Mouse (Mus musculus) heart, postnatal 0 days (tissue): ENCODE results near the gene Galnt13. TPM values are rescaled to one million over a fixed set of nuclear protein-coding genes. Genes with fewer than 3 reads are reported as not detected.

Source experiments
- ATAC-seq: fragments of 200-750 bp; cut with Nextera tagmentation; 2 replicates; pipeline ENCODE4 v1.8.0; 2017; ENCODE audit warnings: low read depth, moderate number of reproducible peaks, moderate library complexity; ENCODE audit not compliant: insufficient read depth
- DNase-seq: peaks from one replicate; pipeline ENCODE4 v3.0.0-alpha.2; 2016; ENCODE audit warnings: low spot score
- H3K27ac ChIP-seq: fragments of 300-500 bp; sonication (generic); 2 replicates; pipeline ENCODE4 v1.5.1; 2014; ENCODE audit warnings: low read depth, mild to moderate bottlenecking
- H3K27me3 ChIP-seq: fragments of 300-500 bp; sonication (generic); 2 replicates; pipeline ENCODE4 v1.6.1; 2014; ENCODE audit warnings: low read length, mixed read lengths; ENCODE audit not compliant: control insufficient read depth, insufficient read depth
- H3K36me3 ChIP-seq: fragments of 300-500 bp; sonication (generic); replicated peaks from 2 replicates; pipeline ENCODE4 v1.6.1; 2014; ENCODE audit warnings: low read length, mixed read lengths; ENCODE audit not compliant: control insufficient read depth, insufficient read depth
- H3K4me1 ChIP-seq: fragments of 300-500 bp; sonication (generic); 2 replicates; pipeline ENCODE4 v1.6.1; 2014; ENCODE audit warnings: antibody characterized with exemption; ENCODE audit not compliant: control insufficient read depth, insufficient read depth
- H3K4me2 ChIP-seq: fragments of 300-500 bp; sonication (generic); 2 replicates; pipeline ENCODE4 v1.6.1; 2014; ENCODE audit warnings: low read depth, mild to moderate bottlenecking, low read length, moderate library complexity
- H3K4me3 ChIP-seq: fragments of 300-500 bp; sonication (generic); 2 replicates; pipeline ENCODE4 v1.5.1; 2014; ENCODE audit warnings: low read depth, low read length
- H3K9ac ChIP-seq: fragments of 300-500 bp; sonication (generic); replicated peaks from 2 replicates; pipeline ENCODE4 v1.6.1; 2014; ENCODE audit warnings: low read depth, low read length, mixed read lengths
- H3K9me3 ChIP-seq: fragments of 300-500 bp; sonication (generic); replicated peaks from 2 replicates; pipeline ENCODE4 v1.6.1; 2016; ENCODE audit warnings: low read length; ENCODE audit not compliant: control insufficient read depth
- CTCF ChIP-seq: IDR thresholded peaks from 2 replicates; pipeline ENCODE4 v1.5.1; 2016; ENCODE audit warnings: antibody characterized with exemption, control low read depth, low read depth
- EP300 ChIP-seq: IDR thresholded peaks from 2 replicates; pipeline ENCODE4 v1.6.1; 2016; ENCODE audit warnings: antibody characterized with exemption, low read depth
- WGBS: fragments of 180-500 bp; shearing (Covaris S2); extraction: QIAGEN DNeasy Blood & Tissue Kit; methylation state at CpG from one replicate; pipeline ENCODE4 v1.1.7; 2014; 5-methylcytosine and 5-hydroxymethylcytosine counted together
- polyA plus RNA-seq: library from polyadenylated mRNA; unstranded; fragments of >200 nt; fragmentation: Nextera tagmentation; extraction: Ambion mirVana; gene quantifications from 2 replicates; pipeline ENCODE4 v1.2.1, GENCODE M21; 2015
- total RNA-seq: library from RNA; depleted of rRNA; stranded (reverse); fragments of >200 nt; gene quantifications from 2 replicates; pipeline ENCODE4 v1.2.3, GENCODE M21; 2014; ENCODE audit warnings: low replicate concordance

Galnt13 gene
- total and polyA plus RNA-seq, 2 experiments from 2014 or later: not detected

DNA sequence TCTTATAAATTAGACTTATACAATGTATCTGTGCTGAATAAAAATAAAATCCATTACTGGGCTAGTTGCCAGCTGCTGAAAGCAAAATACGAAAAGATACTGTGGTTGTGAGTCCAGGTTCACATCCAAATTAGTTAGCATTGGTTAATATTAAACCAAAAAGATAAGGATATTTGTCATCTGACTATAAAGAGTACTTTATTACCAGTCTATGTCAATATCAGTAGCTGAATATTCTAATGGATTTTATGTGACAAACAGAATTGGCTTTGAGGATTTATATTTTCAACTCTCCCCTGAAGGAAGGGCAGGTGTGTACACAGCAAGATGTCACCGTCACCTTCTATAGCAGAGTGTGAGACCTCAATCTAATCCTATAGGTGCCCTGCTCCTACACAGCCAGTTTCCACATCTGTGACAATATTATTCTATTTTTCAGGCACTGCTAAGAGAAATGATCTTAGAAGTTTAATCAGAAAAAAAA lies 342.7 kb downstream of the Galnt13 start:
- Histone ChIP-seq H3K36me3 (no peaks in the 10 kb centered on the region), H3K4me3 (no peak overlapping the region), H3K9me3 (no peaks in the 10 kb centered on the region), H3K27me3 (no peaks in the 10 kb centered on the region), H3K27ac (no peak overlapping the region), H3K9ac (no peak overlapping the region), H3K4me2 (no peak overlapping the region), H3K4me1 (no peaks in the 10 kb centered on the region)
- TF ChIP-seq CTCF (no peak), EP300 (no peak)
- DNase-seq (no peak), ATAC-seq (no peak)
- WGBS: 71% methylated on average over 2 of the region's 2 CpGs

- ATAC-seq (no peak), DNase-seq (no peak)
- no peak overlapping the region for H3K4me2 ChIP-seq
- H3K27ac ChIP-seq: no peak overlapping the region
- no peaks in the 10 kb centered on the region for H3K27me3 ChIP-seq
- no peak overlapping the region for H3K4me3 ChIP-seq
- H3K4me1 ChIP-seq: no peaks in the 10 kb centered on the region
- no peaks in the 10 kb centered on the region for H3K36me3 ChIP-seq
- TF ChIP-seq EP300 (no peak), CTCF (no peak)
- WGBS: 63% methylated on average over 2 of the region's 2 CpGs
- no peak overlapping the region for H3K9ac ChIP-seq
- H3K9me3 ChIP-seq: no peaks in the 10 kb centered on the region
These were observed 377.6 kb downstream of the Galnt13 start for GRCm38 (mm10) chr2:54813670-54814256.

DNA sequence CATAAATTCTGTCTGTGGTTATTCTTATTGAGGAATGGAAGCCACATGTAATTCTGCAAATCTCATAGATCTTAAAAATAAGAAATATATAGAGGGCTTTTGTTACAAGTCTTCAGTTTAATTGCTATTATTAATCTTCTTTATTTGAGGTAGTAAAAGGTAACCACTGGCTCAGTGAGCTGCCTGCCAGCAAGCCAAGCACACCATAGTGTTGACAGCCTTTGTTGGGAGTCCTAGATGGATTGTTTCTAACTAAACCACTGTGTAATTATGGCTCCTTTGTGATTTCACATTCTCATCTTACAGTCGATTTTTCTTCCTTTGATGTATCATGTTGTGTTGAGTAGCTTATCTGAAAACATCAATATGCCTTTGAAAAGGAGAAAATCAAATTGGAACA lies 405.1 kb downstream of the Galnt13 start:
- H3K9ac ChIP-seq: no peak overlapping the region
- 28% methylated on average over 1 of the region's 1 CpGs for WGBS
- no peak for DNase-seq
- no peaks in the 10 kb centered on the region for H3K9me3 ChIP-seq
- no peaks in the 10 kb centered on the region for H3K4me1 ChIP-seq
- H3K36me3 ChIP-seq: no peaks in the 10 kb centered on the region
- no peaks in the 10 kb centered on the region for H3K27me3 ChIP-seq
- H3K27ac ChIP-seq: no peak overlapping the region
- no peak for ATAC-seq
- TF ChIP-seq EP300 (no peak), CTCF (no peak)
- H3K4me2 ChIP-seq: no peak overlapping the region
- H3K4me3 ChIP-seq: no peak overlapping the region

DNA sequence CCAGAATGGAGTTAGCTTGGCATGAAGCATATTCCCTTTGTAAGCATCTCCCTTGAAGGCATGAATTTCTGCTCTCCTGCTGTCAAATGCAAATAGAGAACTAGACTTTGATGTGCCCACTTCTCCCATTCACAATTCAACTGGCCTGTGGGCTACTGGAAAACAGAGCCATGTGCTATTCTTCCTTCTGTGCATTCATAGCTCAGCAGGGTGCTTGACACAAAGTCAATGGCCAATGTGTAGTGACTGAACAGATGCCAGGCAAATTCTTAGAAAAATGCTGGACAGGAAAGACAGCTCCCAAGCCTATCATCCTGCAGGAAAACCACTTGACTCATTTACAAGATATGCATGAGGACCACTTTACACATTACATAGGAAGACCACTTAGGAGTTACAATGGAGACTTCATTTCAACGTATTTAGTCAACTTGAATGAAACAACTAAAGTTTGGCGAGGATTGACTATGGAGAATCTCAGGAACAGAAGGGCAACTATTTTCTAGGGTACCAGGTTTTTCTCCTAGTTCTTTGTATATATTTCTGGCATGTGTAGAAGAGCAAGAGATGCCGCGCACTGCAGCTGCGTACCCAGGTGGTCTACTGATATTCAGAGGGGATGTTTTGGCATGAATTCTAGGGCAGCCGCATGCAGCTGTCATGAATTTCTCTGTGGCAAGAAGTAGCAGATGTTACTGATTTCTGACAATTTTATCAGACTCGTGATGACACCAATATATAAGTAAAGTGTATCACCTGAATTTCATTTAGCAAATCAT lies 470.4 kb downstream of the Galnt13 start:
- Histone ChIP-seq H3K9ac (no peak overlapping the region), H3K27me3 (no peaks in the 10 kb centered on the region), H3K4me3 (no peak overlapping the region), H3K4me1 (no peaks in the 10 kb centered on the region), H3K36me3 (no peaks in the 10 kb centered on the region), H3K9me3 (no peaks in the 10 kb centered on the region), H3K4me2 (no peak overlapping the region), H3K27ac (no peak overlapping the region)
- DNase-seq (no peak), ATAC-seq (no peak)
- 71% methylated on average over 7 of the region's 7 CpGs for WGBS
- no peak for TF ChIP-seq EP300
- TF ChIP-seq CTCF: no peak

- Histone ChIP-seq H3K4me3 (no peak overlapping the region), H3K9me3 (no peaks in the 10 kb centered on the region), H3K9ac (no peak overlapping the region), H3K27me3 (no peaks in the 10 kb centered on the region), H3K27ac (no peak overlapping the region), H3K4me1 (no peaks in the 10 kb centered on the region), H3K36me3 (no peaks in the 10 kb centered on the region), H3K4me2 (no peak overlapping the region)
- DNase-seq: no peak
- 69% methylated on average over 1 of the region's 1 CpGs for WGBS
- TF ChIP-seq CTCF (no peak), EP300 (no peak)
- ATAC-seq: no peak
These were observed 479.1 kb downstream of the Galnt13 start for GRCm38 (mm10) chr2:54915088-54915670.
